Mouse (Mus musculus) forebrain, embryonic 10.5 days (tissue): ENCODE measurements around the gene Nf1. TPM values are rescaled to one million over a fixed set of nuclear protein-coding genes. Genes with fewer than 3 reads are reported as not detected.
A peak's percentile ranks its signal among the peaks of the same experiment; 100 is the strongest.

Source experiments
- DNase-seq: peaks from one replicate; pipeline ENCODE4 v3.0.0-alpha.2; 2017; ENCODE audit warnings: low spot score; ENCODE audit errors: extremely low spot score
- H3K27ac ChIP-seq: fragments of 300-500 bp; sonication (generic); 2 replicates; pipeline ENCODE4 v1.5.1; 2016; ENCODE audit warnings: mild to moderate bottlenecking
- H3K27me3 ChIP-seq: fragments of 300-500 bp; sonication (generic); 2 replicates; pipeline ENCODE4 v1.6.1; 2016; ENCODE audit warnings: mild to moderate bottlenecking; ENCODE audit not compliant: poor library complexity, severe bottlenecking
- H3K36me3 ChIP-seq: fragments of 300-500 bp; sonication (generic); replicated peaks from 2 replicates; pipeline ENCODE4 v1.6.1; 2016; ENCODE audit warnings: mild to moderate bottlenecking, moderate library complexity
- H3K4me1 ChIP-seq: fragments of 300-500 bp; sonication (generic); 2 replicates; pipeline ENCODE4 v1.6.1; 2016
- H3K4me3 ChIP-seq: fragments of 300-500 bp; sonication (generic); 2 replicates; pipeline ENCODE4 v1.5.1; 2016; ENCODE audit warnings: mild to moderate bottlenecking, moderate library complexity
- H3K9me3 ChIP-seq: fragments of 300-500 bp; sonication (generic); 2 replicates; pipeline ENCODE4 v1.6.1; 2016; ENCODE audit warnings: mild to moderate bottlenecking, moderate library complexity
- WGBS: fragments of 180-500 bp; shearing (Covaris S2); methylation state at CpG from one replicate; pipeline ENCODE4 v1.1.7; 2016; 5-methylcytosine and 5-hydroxymethylcytosine counted together
- polyA plus RNA-seq: library from polyadenylated mRNA; unstranded; fragments of >200 nt; fragmentation: Nextera tagmentation; extraction: Ambion mirVana; gene quantifications from 2 replicates; pipeline ENCODE4 v1.2.1, GENCODE M21; 2016

Gene Nf1
- polyA plus RNA-seq, 1 experiment from 2014 or later: 7.4 TPM

- Histone ChIP-seq H3K27me3 (no peaks in the 10 kb centered on the region), H3K36me3 (peaks cover 18% of the 10 kb centered on the region), H3K9me3 (no peaks in the 10 kb centered on the region), H3K27ac (no peak overlapping the region), H3K4me1 (peaks cover 11% of the 10 kb centered on the region), H3K4me3 (no peak overlapping the region)
- DNase-seq: no peak
- WGBS: 90% methylated on average over 5 of the region's 5 CpGs
Measured at GRCm38 (mm10) chr11:79623029-79623428, 283.5 kb downstream of the Nf1 start.

GRCm38 (mm10) chr11:79624801-79625302 lies 285.4 kb downstream of the Nf1 start:
- Histone ChIP-seq H3K36me3 (peaks cover 18% of the 10 kb centered on the region), H3K9me3 (no peaks in the 10 kb centered on the region), H3K4me3 (no peak overlapping the region), H3K27ac (no peak overlapping the region; the same call in 1 of the 2 replicates), H3K27me3 (no peaks in the 10 kb centered on the region), H3K4me1 (peaks cover 11% of the 10 kb centered on the region)
- peak; percentile 58 for DNase-seq
- WGBS: 28% methylated on average over 4 of the region's 4 CpGs

DNA sequence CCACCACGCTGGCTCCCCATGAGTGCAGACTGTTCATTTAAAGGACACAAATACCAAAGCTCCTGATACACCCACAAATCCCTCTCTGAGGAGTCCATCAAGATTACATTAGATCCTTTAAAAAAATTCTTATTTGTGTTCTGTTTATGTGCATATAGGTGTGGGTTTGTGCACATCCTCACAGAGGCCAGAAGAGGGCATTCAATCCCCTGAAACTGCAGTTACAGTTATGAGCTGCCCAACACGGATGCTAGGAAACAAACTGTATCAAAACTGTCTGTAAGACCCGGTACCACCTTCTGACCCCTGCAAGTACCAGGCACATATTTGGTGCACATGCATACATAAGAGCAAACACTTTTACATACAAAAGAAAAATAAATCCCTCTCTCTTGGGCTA lies 289.2 kb downstream of the Nf1 start:
- no peaks in the 10 kb centered on the region for H3K36me3 ChIP-seq

DNA sequence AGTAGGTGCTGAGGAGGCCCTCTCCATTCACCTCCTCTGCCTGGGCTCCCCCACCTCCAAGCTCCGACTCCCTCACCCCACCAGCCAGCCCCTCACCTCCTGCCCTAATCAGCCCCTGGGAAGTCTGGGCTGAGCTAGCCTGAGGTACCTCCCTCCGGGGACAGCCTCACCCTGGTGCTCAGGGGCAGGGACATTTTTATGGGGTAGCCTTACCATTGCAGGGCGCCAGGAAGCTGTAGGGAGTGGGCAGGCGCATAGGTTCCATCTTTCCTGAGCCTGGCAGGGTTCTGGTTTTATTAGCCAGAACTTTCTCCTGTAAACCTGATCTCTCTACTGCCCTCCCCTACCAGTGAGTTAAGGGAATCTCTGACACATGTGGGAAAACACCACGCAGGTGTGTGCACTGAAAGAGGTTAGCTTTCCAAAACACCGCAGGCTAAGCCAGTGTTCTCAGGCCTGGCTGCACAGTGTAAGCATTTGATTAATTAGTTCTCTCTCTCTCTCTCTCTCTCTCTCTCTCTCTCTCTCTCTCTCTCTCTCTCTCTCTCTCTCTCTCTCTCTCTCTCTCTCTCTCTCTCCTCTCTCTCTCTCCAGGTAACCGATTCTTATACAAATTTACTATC lies 290.4 kb downstream of the Nf1 start:
- no peaks in the 10 kb centered on the region for H3K9me3 ChIP-seq
- no peak overlapping the region for H3K4me3 ChIP-seq
- H3K4me1 ChIP-seq: peaks cover 27% of the 10 kb centered on the region
- DNase-seq: no peak
- peak overlapping the region; percentile 77 for H3K27ac ChIP-seq
- H3K27me3 ChIP-seq: no peaks in the 10 kb centered on the region
- WGBS: 79% methylated on average over 7 of the region's 7 CpGs
- H3K36me3 ChIP-seq: peaks cover 2% of the 10 kb centered on the region

More for the DNA sequence above, 289.2 kb downstream of the Nf1 start:
- Histone ChIP-seq H3K27ac (no peak overlapping the region), H3K27me3 (no peaks in the 10 kb centered on the region), H3K4me1 (peaks cover 25% of the 10 kb centered on the region), H3K9me3 (no peaks in the 10 kb centered on the region), H3K4me3 (no peak overlapping the region)
- DNase-seq: no peak
- 78% methylated on average over 3 of the region's 3 CpGs for WGBS

DNA sequence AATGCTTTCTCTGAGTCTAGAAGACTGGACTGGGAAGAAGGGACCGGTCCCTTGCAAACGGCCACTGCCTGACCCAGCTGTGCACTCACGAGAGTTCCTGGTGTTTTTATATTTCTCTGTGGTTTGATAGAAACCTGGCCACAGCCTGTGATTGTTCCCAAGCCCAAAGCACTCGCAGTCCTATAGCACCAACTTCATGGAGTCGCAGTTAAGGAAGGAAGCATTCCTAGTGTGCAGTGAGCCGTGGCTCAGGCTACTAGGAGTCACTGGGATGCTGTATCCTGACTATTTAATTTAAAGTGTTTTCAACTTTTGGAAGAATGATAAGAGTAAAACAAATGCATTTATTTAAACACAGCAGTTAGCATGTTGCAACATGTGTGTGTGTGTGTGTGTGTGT lies 291.0 kb downstream of the Nf1 start:
- no peaks in the 10 kb centered on the region; the same call in 1 of the 2 replicates for H3K9me3 ChIP-seq
- WGBS: 34% methylated on average over 6 of the region's 6 CpGs
- H3K27me3 ChIP-seq: no peaks in the 10 kb centered on the region
- H3K27ac ChIP-seq: peak overlapping the region; percentile 77
- H3K36me3 ChIP-seq: peaks cover 6% of the 10 kb centered on the region
- H3K4me3 ChIP-seq: no peak overlapping the region
- DNase-seq: no peak
- H3K4me1 ChIP-seq: peaks cover 26% of the 10 kb centered on the region

Other genes with a start within 250 kb of the Nf1 start
- 1.9 and 2.8 TPM in 2 replicates for gene Ksr1, start 193.3 kb upstream of the Nf1 start, polyA plus RNA-seq
- 256 and 266 TPM in 2 replicates for gene Wsb1, start 85.0 kb upstream of the Nf1 start, polyA plus RNA-seq
- gene Gm9964, start 42.8 kb upstream of the Nf1 start, polyA plus RNA-seq: 0.22 TPM in 1 of 2 replicates, not detected in the other
- 0.24 and 0.37 TPM in 2 replicates for gene Omg, start 164.4 kb downstream of the Nf1 start, polyA plus RNA-seq
- 0.36 and 0.64 TPM in 2 replicates for gene Evi2b, start 184.1 kb downstream of the Nf1 start, polyA plus RNA-seq
- 0.79 and 0.86 TPM in 2 replicates for gene Evi2, start 190.9 kb downstream of the Nf1 start, polyA plus RNA-seq
- gene Evi2a, start 190.9 kb downstream of the Nf1 start, polyA plus RNA-seq: 2.1 and 2.6 TPM in 2 replicates